Mouse (Mus musculus) MEL (cell line): ENCODE data around the gene Trim2. TPM values are rescaled to one million over a fixed set of nuclear protein-coding genes. Genes with fewer than 3 reads are reported as not detected.

Source experiments
- DNase-seq: peaks from one replicate; pipeline ENCODE4 v3.0.0; 2011; ENCODE audit warnings: low read depth, low spot score
- H3K27ac ChIP-seq: 2 replicates; pipeline ENCODE4 v1.5.1; 2012; ENCODE audit warnings: low read depth, mild to moderate bottlenecking, control low read depth, low read length, moderate library complexity; ENCODE audit not compliant: control insufficient read depth
- H3K27me3 ChIP-seq, 2 experiments: fragments of 150-350 bp in 1 of 2; sonication (generic) in 1 of 2; 2 replicates each; pipeline ENCODE4 v1.6.1; 2012; ENCODE audit warnings: low read length in 2 of 2, mild to moderate bottlenecking in 2 of 2, improper control_type of control experiment in 1 of 2, moderate library complexity in 1 of 2; ENCODE audit not compliant: insufficient read depth in 2 of 2, control insufficient read depth in 1 of 2
- H3K36me3 ChIP-seq, 2 experiments: 2 replicates each; pipeline ENCODE4 v1.6.1; 2012 to 2014; ENCODE audit warnings: low read length in 2 of 2, improper control_type of control experiment in 1 of 2, inconsistent platforms in 1 of 2, mild to moderate bottlenecking in 1 of 2; ENCODE audit not compliant: insufficient read depth in 2 of 2, control insufficient read depth in 1 of 2
- H3K4me1 ChIP-seq, 2 experiments: fragments of 150-350 bp in 1 of 2; sonication (generic) in 1 of 2; 2 replicates each; pipeline ENCODE4 v1.6.1; 2012; ENCODE audit warnings: low read length in 2 of 2, improper control_type of control experiment in 1 of 2, mild to moderate bottlenecking in 1 of 2; ENCODE audit not compliant: insufficient read depth in 2 of 2, control insufficient read depth in 1 of 2
- H3K4me3 ChIP-seq, 2 experiments: fragments of 150-350 bp in 1 of 2; sonication (generic) in 1 of 2; 2 replicates each; pipeline ENCODE4 v1.5.1; 2012; ENCODE audit warnings: low read depth in 2 of 2, low read length in 2 of 2, mild to moderate bottlenecking in 2 of 2, moderate library complexity in 2 of 2, control low read depth in 1 of 2, improper control_type of control experiment in 1 of 2; ENCODE audit not compliant: control insufficient read depth in 1 of 2, insufficient read depth in 1 of 2
- H3K79me2 ChIP-seq: 2 replicates; pipeline ENCODE4 v1.6.1; 2012; ENCODE audit warnings: mild to moderate bottlenecking, low read length, moderate library complexity; ENCODE audit not compliant: control insufficient read depth, poor library complexity, insufficient read depth
- H3K9ac ChIP-seq: 2 replicates; pipeline ENCODE4 v1.6.1; 2012; ENCODE audit warnings: low read depth, mild to moderate bottlenecking, control low read depth, low read length, moderate library complexity; ENCODE audit not compliant: control insufficient read depth, poor library complexity, severe bottlenecking
- H3K9me3 ChIP-seq: fragments of 150-350 bp; sonication (generic); replicated peaks from 2 replicates; pipeline ENCODE4 v1.6.1; 2012; ENCODE audit warnings: mild to moderate bottlenecking, low read length, improper control_type of control experiment, moderate library complexity; ENCODE audit not compliant: insufficient read depth
- CTCF ChIP-seq, 3 experiments: IDR thresholded peaks in 2 of 3; conservative IDR thresholded peaks in 1 of 3; 2 replicates each; pipeline ENCODE4 v1.5.1; 2011 to 2012; ENCODE audit warnings: low read length in 3 of 3, low read depth in 2 of 3, mild to moderate bottlenecking in 2 of 3, improper control_type of control experiment in 1 of 3, inconsistent platforms in 1 of 3, mixed read lengths in 1 of 3, moderate library complexity in 1 of 3; ENCODE audit not compliant: control insufficient read depth in 1 of 3, insufficient read depth in 1 of 3, poor library complexity in 1 of 3, severe bottlenecking in 1 of 3
- E2F4 ChIP-seq: IDR thresholded peaks from 2 replicates; pipeline ENCODE4 v1.6.1; 2011; ENCODE audit warnings: low read depth, low read length, improper control_type of control experiment, borderline replicate concordance
- EP300 ChIP-seq, 2 experiments: IDR thresholded peaks; 2 replicates each; pipeline ENCODE4 v1.6.1; 2011; ENCODE audit warnings: improper control_type of control experiment in 2 of 2, low read length in 2 of 2, low read depth in 1 of 2, mild to moderate bottlenecking in 1 of 2
- ETS1 ChIP-seq: IDR thresholded peaks from 2 replicates; pipeline ENCODE4 v1.6.1; 2012; ENCODE audit warnings: low read depth, mild to moderate bottlenecking, inconsistent platforms, low read length, improper control_type of control experiment, moderate library complexity
- GATA1 ChIP-seq: IDR thresholded peaks from 2 replicates; pipeline ENCODE4 v1.6.1; 2011; ENCODE audit warnings: low read depth, low read length, improper control_type of control experiment
- JUND ChIP-seq: IDR thresholded peaks from 2 replicates; pipeline ENCODE4 v1.6.1; 2011; ENCODE audit warnings: low read depth, mild to moderate bottlenecking, improper control_type of control experiment, low read length
- MAZ ChIP-seq: IDR thresholded peaks from 2 replicates; pipeline ENCODE4 v1.6.1; 2012; ENCODE audit warnings: low read depth, mild to moderate bottlenecking, inconsistent platforms, low read length, improper control_type of control experiment
- MEF2A ChIP-seq: IDR thresholded peaks from 2 replicates; pipeline ENCODE4 v1.6.1; 2014; ENCODE audit warnings: low read depth, mild to moderate bottlenecking, inconsistent platforms, low read length, improper control_type of control experiment; ENCODE audit not compliant: poor library complexity, insufficient replicate concordance, severe bottlenecking; ENCODE audit errors: extremely low read depth
- MXI1 ChIP-seq: IDR thresholded peaks from 2 replicates; pipeline ENCODE4 v1.6.1; 2011; ENCODE audit warnings: mild to moderate bottlenecking, low read depth, low read length, improper control_type of control experiment
- MYB ChIP-seq: IDR thresholded peaks from 2 replicates; pipeline ENCODE4 v1.6.1; 2011; ENCODE audit warnings: mild to moderate bottlenecking, low read depth, low read length, improper control_type of control experiment
- POLR2AphosphoS5 ChIP-seq: IDR thresholded peaks from 2 replicates; pipeline ENCODE4 v1.6.1; 2012; ENCODE audit warnings: low read depth, borderline replicate concordance, mild to moderate bottlenecking, inconsistent platforms, low read length, moderate library complexity, mixed read lengths
- RAD21 ChIP-seq: IDR thresholded peaks from 2 replicates; pipeline ENCODE4 v1.6.1; 2011; ENCODE audit warnings: mild to moderate bottlenecking, low read depth, low read length, improper control_type of control experiment
- RCOR1 ChIP-seq: IDR thresholded peaks from 2 replicates; pipeline ENCODE4 v1.6.1; 2012; ENCODE audit warnings: low read depth, mild to moderate bottlenecking, inconsistent platforms, low read length, improper control_type of control experiment
- SIN3A ChIP-seq: IDR thresholded peaks from 2 replicates; pipeline ENCODE4 v1.6.1; 2012; ENCODE audit warnings: low read length, improper control_type of control experiment, inconsistent platforms
- SMC3 ChIP-seq: IDR thresholded peaks from 2 replicates; pipeline ENCODE4 v1.6.1; 2011; ENCODE audit warnings: low read depth, low read length, improper control_type of control experiment
- TAL1 ChIP-seq: IDR thresholded peaks from 2 replicates; pipeline ENCODE4 v1.6.1; 2012; ENCODE audit warnings: mild to moderate bottlenecking, inconsistent platforms, low read length, moderate library complexity, mixed read lengths
- TBP ChIP-seq: IDR thresholded peaks from 2 replicates; pipeline ENCODE4 v1.8.0; 2011; ENCODE audit warnings: low read depth, low read length, improper control_type of control experiment
- TCF12 ChIP-seq: IDR thresholded peaks from 2 replicates; pipeline ENCODE4 v1.6.1; 2014; ENCODE audit warnings: low read depth, mild to moderate bottlenecking, inconsistent platforms, low read length, improper control_type of control experiment, moderate library complexity
- ZC3H11A ChIP-seq: IDR thresholded peaks from 2 replicates; pipeline ENCODE4 v1.6.1; 2012; ENCODE audit warnings: low read depth, mild to moderate bottlenecking, inconsistent platforms, low read length, improper control_type of control experiment
- ZNF384 ChIP-seq: IDR thresholded peaks from 2 replicates; pipeline ENCODE4 v1.6.1; 2012; ENCODE audit warnings: low read depth, mild to moderate bottlenecking, inconsistent platforms, low read length, improper control_type of control experiment
- polyA plus RNA-seq, 2 experiments: library from polyadenylated mRNA; stranded (reverse) in 1 of 2; unstranded in 1 of 2; fragments of >175 nt in 1 of 2; fragments of >200 nt in 1 of 2; gene quantifications; 2 replicates each; pipeline versions ENCODE4 v1.2.1 to v1.2.4; 2012; ENCODE audit warnings: low replicate concordance in 2 of 2, low read depth in 1 of 2; ENCODE audit not compliant: insufficient read length in 2 of 2, insufficient read depth in 1 of 2, missing spikeins in 1 of 2
- total RNA-seq: library from RNA; depleted of rRNA; stranded (reverse); fragments of 300-350 nt; gene quantifications from 2 replicates; pipeline ENCODE4 v1.2.3, GENCODE M21; 2012

Trim2 gene
- total and polyA plus RNA-seq, 3 experiments: 1.7 to 4.4 TPM; not detected in 1

DNA sequence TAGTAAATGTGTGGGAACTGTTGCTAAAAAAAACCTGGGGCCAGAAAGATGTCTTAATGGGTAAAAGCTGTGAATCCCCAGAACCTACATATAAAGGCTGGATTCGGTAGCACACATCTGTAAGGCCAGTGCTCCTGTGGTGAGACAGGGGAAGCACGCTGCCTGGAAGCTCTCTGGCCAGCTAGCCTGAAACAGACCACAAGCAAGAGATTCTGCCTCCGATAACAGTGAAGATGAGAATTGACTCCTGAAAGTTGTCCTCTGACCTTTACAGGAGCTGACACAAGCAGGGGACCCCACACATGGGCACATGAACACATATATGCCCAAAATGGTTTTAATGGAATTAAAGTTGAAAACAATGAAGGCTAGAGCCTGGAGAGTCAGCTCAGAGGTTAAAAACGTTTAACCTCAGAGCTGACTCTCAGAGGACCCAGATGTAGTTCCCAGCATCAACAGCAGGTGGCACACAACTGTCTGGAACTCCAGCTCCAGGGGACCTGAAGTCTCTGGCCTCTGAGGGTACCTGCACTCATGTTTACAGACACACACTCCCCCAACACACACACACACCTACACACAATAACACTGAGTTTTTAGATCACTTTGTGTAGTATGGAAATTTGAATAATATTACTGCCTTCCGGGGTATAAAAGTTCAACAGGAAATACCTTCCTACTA is 45.8 kb upstream of the Trim2 start:
- H3K4me1 ChIP-seq: peaks cover 6 to 16% of the 10 kb centered on the region in 2 experiments
- no peak overlapping the region for H3K9ac ChIP-seq
- H3K36me3 ChIP-seq: peaks cover 0 to 8% of the 10 kb centered on the region in 2 experiments; a peak in 2 of 4 replicates

DNA sequence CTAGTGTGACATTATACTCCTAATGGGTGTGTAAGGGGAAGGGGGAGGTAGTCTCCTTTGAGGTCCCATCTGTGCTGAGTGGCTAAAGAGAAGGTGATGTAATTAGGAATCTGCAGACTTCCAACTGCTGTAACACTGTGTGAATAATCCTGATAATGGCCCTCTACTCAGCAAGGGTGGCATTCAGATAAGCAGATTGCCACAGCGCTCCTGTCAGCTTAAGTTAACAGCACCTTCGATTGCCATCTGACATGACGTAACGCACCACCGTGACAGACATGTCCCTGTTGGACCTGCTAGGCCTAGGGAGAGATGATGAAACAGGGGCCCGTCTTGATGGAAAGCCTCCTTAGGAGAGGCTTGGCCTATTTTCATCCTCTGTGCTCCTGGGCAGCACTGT is 43.6 kb upstream of the Trim2 start:
- DNase-seq: peak; percentile 74
- peaks cover 6 to 13% of the 10 kb centered on the region in 2 experiments for H3K4me1 ChIP-seq
- no peaks in the 10 kb centered on the region for H3K9me3 ChIP-seq
- H3K79me2 ChIP-seq: no peaks in the 10 kb centered on the region
- H3K36me3 ChIP-seq: peaks cover 0 to 7% of the 10 kb centered on the region in 2 experiments; a peak in 2 of 4 replicates
- TF ChIP-seq TCF12 (peak; percentile 96), MEF2A (no peak), EP300 (IDR thresholded peaks at IDR 0.05; ENCODE audit: low read depth in 1 of 2, low read length in 2 of 2) (peak; percentile 80 to 90), MXI1 (peak; percentile 18; the same call in 1 of the 2 replicates), TBP (peak; percentile 86), TAL1 (peak; percentile 78), SIN3A (no peak), POLR2AphosphoS5 (no peak), RCOR1 (peak; percentile 55; the same call in 1 of the 2 replicates), ETS1 (peak; percentile 99), GATA1 (peak; percentile 84), MYB (peak; percentile 39; the same call in 1 of the 2 replicates)
- no peaks in the 10 kb centered on the region for H3K27me3 ChIP-seq
- no peak overlapping the region for H3K4me3 ChIP-seq
- H3K27ac ChIP-seq: no peak overlapping the region; the same call in 1 of the 2 replicates
- H3K9ac ChIP-seq: no peak overlapping the region

More for the DNA sequence above, 45.8 kb upstream of the Trim2 start:
- no peak overlapping the region for H3K4me3 ChIP-seq
- no peaks in the 10 kb centered on the region for H3K9me3 ChIP-seq
- H3K79me2 ChIP-seq: no peaks in the 10 kb centered on the region
- no peak overlapping the region for H3K27ac ChIP-seq
- peak; percentile 76 for DNase-seq
- TF ChIP-seq RAD21: peak; percentile 81
- TF ChIP-seq ZNF384: no peak
- peak; percentile 18; the same call in 1 of the 2 replicates for TF ChIP-seq JUND
- TF ChIP-seq SMC3: peak; percentile 98
- TF ChIP-seq ZC3H11A: peak; percentile 93
- TF ChIP-seq TCF12: no peak
- TF ChIP-seq GATA1: 0 out of 2 replicates have a peak, but pooled peaks have one; percentile 46
- TF ChIP-seq MAZ: no peak
- TF ChIP-seq E2F4: no peak
- TF ChIP-seq SIN3A: peak; percentile 49; the same call in 1 of the 2 replicates
- peak; percentile 85 to 89 (median 88) for TF ChIP-seq CTCF (IDR thresholded peaks at IDR 0.05 in 2 of 3, conservative IDR thresholded peaks at IDR 0.05 in 1 of 3; ENCODE audit: control insufficient read depth in 1 of 3, insufficient read depth in 1 of 3, low read depth in 2 of 3, low read length in 3 of 3, poor library complexity in 1 of 3, severe bottlenecking in 1 of 3)
- H3K27me3 ChIP-seq: no peaks in the 10 kb centered on the region
